21 mouse cellular contexts compared by ENCODE assay signal in genomic region chr10:111216111-111216510, GRCm38 (mm10). TPM values are rescaled to one million over a fixed set of nuclear protein-coding genes. Genes with fewer than 3 reads are reported as not detected.
DNase-seq lines count a peak whose midpoint lies in the region; ATAC-seq and TF ChIP-seq lines count a peak whose summit lies in the region.
"Had no signal": no experiment of that assay in that cellular context is flagged by ENCODE, and none has a peak within 500 bp of the region (broad histone marks: within the 10 kb centered on the region; RNA-seq: fewer than 3 reads in every experiment).

No protein-coding gene starts in this region.

- no peak overlapping the region for H3K4me3 ChIP-seq in heart, embryonic 11.5 days (ENCODE audit: low read depth, low read length)
- no peak overlapping the region for H3K4me3 ChIP-seq in liver, adult 2 months (ENCODE audit: insufficient read depth, low read depth, low read length)
- H3K4me3 ChIP-seq: embryonic facial prominence, embryonic 13.5 days; embryonic facial prominence, embryonic 15.5 days; erythroblast, embryonic 14.5 days; forebrain, embryonic 10.5 days; forebrain, embryonic 12.5 days had no signal

- ATAC-seq in heart, embryonic 11.5 days (replicated peaks; ENCODE audit: insufficient number of reproducible peaks, low FRiP score, low TSS enrichment), result no peak
- ATAC-seq: forebrain, embryonic 14.5 days; forebrain, embryonic 16.5 days had no signal

- no peak overlapping the region for H3K4me2 ChIP-seq in heart, embryonic 11.5 days
- H3K4me2 ChIP-seq: embryonic facial prominence, embryonic 13.5 days; embryonic facial prominence, embryonic 15.5 days; forebrain, embryonic 12.5 days had no signal

- DNase-seq in heart, adult 11 months, result peak; percentile 51
- DNase-seq in liver, adult 2 months (ENCODE audit: extremely low read depth, low read depth, low spot score), result peak; percentile 64
- no peak for DNase-seq in liver
- DNase-seq: adrenal gland, adult 2 months; adrenal gland, postnatal 10 days; adrenal gland, postnatal 25 days; cerebellum, adult 11 months; cerebellum, adult 18-20 months; cerebellum, adult 8-10 months; cerebellum, adult 9-11 months; cerebellum, postnatal 14 days; cerebellum, postnatal 36 days; embryo, embryonic 11 days had no signal

- no peaks in the 10 kb centered on the region for H3K9me3 ChIP-seq in heart, embryonic 11.5 days (replicated peaks; ENCODE audit: control insufficient read depth, low read length)
- H3K9me3 ChIP-seq: embryonic facial prominence, embryonic 13.5 days; embryonic facial prominence, embryonic 15.5 days; forebrain, embryonic 10.5 days; forebrain, embryonic 12.5 days had no signal

- TF ChIP-seq CTCF in liver, adult 2 months (IDR thresholded peaks at IDR 0.05; ENCODE audit: low read depth, low read length), result no peak

- no peaks in the 10 kb centered on the region for H3K27me3 ChIP-seq in heart, embryonic 11.5 days (ENCODE audit: control insufficient read depth, insufficient read depth, low read length)
- no peaks in the 10 kb centered on the region for H3K27me3 ChIP-seq in liver, adult 2 months (ENCODE audit: control insufficient read depth, insufficient read depth, low read length)
- H3K27me3 ChIP-seq: embryonic facial prominence, embryonic 13.5 days; embryonic facial prominence, embryonic 15.5 days; forebrain, embryonic 12.5 days had no signal

- no peak overlapping the region for H3K27ac ChIP-seq in heart, embryonic 11.5 days (ENCODE audit: low read depth, low read length)
- peak overlapping the region; percentile 53; the same call in 1 of the 2 replicates for H3K27ac ChIP-seq in liver, adult 2 months (replicated peaks; ENCODE audit: insufficient read depth, low read depth, low read length)
- H3K27ac ChIP-seq: embryonic facial prominence, embryonic 13.5 days; embryonic facial prominence, embryonic 15.5 days; forebrain, embryonic 10.5 days; forebrain, embryonic 12.5 days had no signal

- WGBS in heart, embryonic 11.5 days (ENCODE audit: insufficient replicate concordance), result 86% methylated on average over 3 of the region's 3 CpGs
- WGBS in liver, adult 2 months, result 33% methylated on average over 3 of the region's 3 CpGs

- no peak for TF ChIP-seq POLR2A in liver, adult 2 months (IDR thresholded peaks at IDR 0.05; ENCODE audit: extremely low read depth, insufficient read depth, low read length)

- H3K4me1 ChIP-seq in heart, embryonic 11.5 days (ENCODE audit: control insufficient read depth, insufficient read depth, low read length), result no peaks in the 10 kb centered on the region
- peaks cover 9% of the 10 kb centered on the region for H3K4me1 ChIP-seq in liver, adult 2 months (ENCODE audit: control insufficient read depth, insufficient read depth, low read length)
- H3K4me1 ChIP-seq: embryonic facial prominence, embryonic 13.5 days; embryonic facial prominence, embryonic 15.5 days; forebrain, embryonic 10.5 days; forebrain, embryonic 12.5 days had no signal

- H3K36me3 ChIP-seq in heart, embryonic 11.5 days (ENCODE audit: control insufficient read depth, insufficient read depth, low read length), result no peaks in the 10 kb centered on the region
- peaks cover 2% of the 10 kb centered on the region; the same call in 1 of the 2 replicates for H3K36me3 ChIP-seq in liver, adult 2 months (ENCODE audit: control insufficient read depth, insufficient read depth, low read length)
- H3K36me3 ChIP-seq: embryonic facial prominence, embryonic 13.5 days; embryonic facial prominence, embryonic 15.5 days; forebrain, embryonic 10.5 days; forebrain, embryonic 12.5 days had no signal

- H3K79me2 ChIP-seq in liver, adult 2 months (ENCODE audit: control insufficient read depth, insufficient read depth, low read length), result peaks cover 27% of the 10 kb centered on the region; the same call in 1 of the 2 replicates

- H3K9ac ChIP-seq in heart, embryonic 11.5 days (ENCODE audit: low read depth, low read length), result no peak overlapping the region
- H3K9ac ChIP-seq in liver, adult 2 months (ENCODE audit: low read depth, low read length), result no peak overlapping the region
- H3K9ac ChIP-seq: embryonic facial prominence, embryonic 13.5 days; embryonic facial prominence, embryonic 15.5 days; forebrain, embryonic 12.5 days had no signal

RNA-seq across cellular contexts. Expression of gene Osbpl8, which starts 51.6 kb away (rescaled TPM):
- polyA plus RNA-seq in heart, embryonic 11.5 days (2014; fragmentation: Nextera tagmentation; extraction: Ambion mirVana), result 20.5 and 21.1 TPM in 2 replicates
- 30.0 and 30.9 TPM in 2 replicates for total RNA-seq in liver, adult 2 months (2014; rRNA removed)
- polyA plus RNA-seq in liver, adult 2 months (2012; rRNA removed), result 3.7 and 4.2 TPM in 2 replicates
